Mouse (Mus musculus) myocyte (in vitro differentiated cells): Measurements from ENCODE around the gene Cp. TPM values are rescaled to one million over a fixed set of nuclear protein-coding genes. Genes with fewer than 3 reads are reported as not detected.

ENCODE experiments used
- H3K27me3 ChIP-seq: one replicate; pipeline ENCODE4 v1.6.1; 2011; ENCODE audit not compliant: control insufficient read depth, insufficient read depth, insufficient read length
- H3K36me3 ChIP-seq: one replicate; pipeline ENCODE4 v1.6.1; 2011; ENCODE audit not compliant: control insufficient read depth, insufficient read depth
- H3K4me2 ChIP-seq: one replicate; pipeline ENCODE4 v1.6.1; 2011; ENCODE audit warnings: low read depth, control low read depth
- H3K4me3 ChIP-seq: one replicate; pipeline ENCODE4 v1.5.1; 2011; ENCODE audit warnings: mild to moderate bottlenecking, control low read depth, moderate library complexity
- H3K79me2 ChIP-seq: one replicate; pipeline ENCODE4 v1.6.1; 2011; ENCODE audit not compliant: control insufficient read depth, insufficient read depth
- H3ac ChIP-seq: one replicate; pipeline ENCODE4 v1.6.1; 2011; ENCODE audit not compliant: control insufficient read depth, insufficient read length
- CEBPB ChIP-seq: IDR thresholded peaks from 2 replicates; pipeline ENCODE4 v1.6.1; 2011; ENCODE audit warnings: mild to moderate bottlenecking, moderate library complexity; ENCODE audit not compliant: poor library complexity, insufficient read depth, severe bottlenecking
- E2F4 ChIP-seq: IDR thresholded peaks from one replicate; pipeline ENCODE4 v1.6.1; 2011; ENCODE audit warnings: mild to moderate bottlenecking, control low read depth, moderate library complexity; ENCODE audit not compliant: insufficient read depth
- MAX ChIP-seq: IDR thresholded peaks from one replicate; pipeline ENCODE4 v1.6.1; 2011; ENCODE audit warnings: low read depth, mild to moderate bottlenecking, control low read depth
- MYOD1 ChIP-seq, 3 experiments: IDR thresholded peaks; one replicate each; pipeline ENCODE4 v1.6.1; 2011; ENCODE audit warnings: control low read depth in 2 of 3, low read depth in 2 of 3, mild to moderate bottlenecking in 2 of 3, moderate library complexity in 1 of 3; ENCODE audit not compliant: insufficient read length in 2 of 3, control insufficient read depth in 1 of 3
- MYOG ChIP-seq, 3 experiments: IDR thresholded peaks; one replicate each; pipeline ENCODE4 v1.6.1; 2011; ENCODE audit warnings: control low read depth in 2 of 3, low read depth in 2 of 3, mild to moderate bottlenecking in 2 of 3; ENCODE audit not compliant: insufficient read length in 2 of 3, control insufficient read depth in 1 of 3, insufficient read depth in 1 of 3
- POLR2A ChIP-seq: IDR thresholded peaks from one replicate; pipeline ENCODE4 v1.6.1; 2011; ENCODE audit warnings: low read depth, mild to moderate bottlenecking, control low read depth, moderate library complexity; ENCODE audit not compliant: insufficient read length
- POLR2AphosphoS2 ChIP-seq: IDR thresholded peaks from one replicate; pipeline ENCODE4 v1.6.1; 2011; ENCODE audit warnings: low read depth, control low read depth; ENCODE audit not compliant: insufficient read length
- REST ChIP-seq: IDR thresholded peaks from one replicate; pipeline ENCODE4 v1.6.1; 2011; ENCODE audit warnings: mild to moderate bottlenecking, control low read depth, moderate library complexity; ENCODE audit not compliant: insufficient read depth, insufficient read length
- SRF ChIP-seq: IDR thresholded peaks from one replicate; pipeline ENCODE4 v1.6.1; 2011; ENCODE audit warnings: low read depth; ENCODE audit not compliant: control insufficient read depth, insufficient read length
- TCF12 ChIP-seq: IDR thresholded peaks from one replicate; pipeline ENCODE4 v1.6.1; 2011; ENCODE audit warnings: mild to moderate bottlenecking, control low read depth; ENCODE audit not compliant: poor library complexity, insufficient read depth, severe bottlenecking
- TCF3 ChIP-seq: IDR thresholded peaks from one replicate; pipeline ENCODE4 v1.6.1; 2011; ENCODE audit warnings: low read depth, control low read depth; ENCODE audit not compliant: insufficient read length
- USF1 ChIP-seq: IDR thresholded peaks from one replicate; pipeline ENCODE4 v1.6.1; 2011; ENCODE audit warnings: low read depth, mild to moderate bottlenecking, control low read depth, moderate library complexity
- polyA plus RNA-seq: library from polyadenylated mRNA; unstranded; fragments of >200 nt; fragmentation: generic; extraction: Trizol; gene quantifications from one replicate; pipeline ENCODE4 v1.2.1, GENCODE M21; 2012; ENCODE audit warnings: missing spikeins

Gene Cp
- polyA plus RNA-seq, 1 experiment: 3.7 TPM

DNA sequence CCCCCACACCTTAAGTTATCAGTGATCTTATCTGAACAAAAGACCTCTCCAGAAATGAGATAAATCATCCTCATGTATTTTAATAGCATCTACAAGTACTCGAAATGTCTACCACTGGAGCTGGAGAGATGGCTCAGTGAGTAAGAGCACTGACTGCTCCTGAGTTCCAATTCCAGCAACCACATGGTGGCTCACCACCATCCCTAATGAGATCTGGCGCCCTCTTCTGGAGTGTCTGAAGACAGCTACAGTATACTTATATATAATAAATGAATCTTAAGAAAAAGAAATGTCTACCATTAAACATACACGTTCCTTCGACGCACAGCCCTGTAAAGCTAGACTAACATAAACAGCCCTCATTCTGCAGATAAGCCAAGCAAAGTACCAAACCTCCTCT is 45.9 kb downstream of the Cp start:
- TF ChIP-seq CEBPB (no peak), TCF3 (no peak), TCF12 (no peak), POLR2AphosphoS2 (no peak), E2F4 (no peak), MAX (no peak), REST (no peak), MYOG (IDR thresholded peaks at IDR 0.05; ENCODE audit: control insufficient read depth in 1 of 3, insufficient read depth in 1 of 3, insufficient read length in 2 of 3, low read depth in 2 of 3) (no peak), POLR2A (no peak), MYOD1 (IDR thresholded peaks at IDR 0.05; ENCODE audit: control insufficient read depth in 1 of 3, insufficient read length in 2 of 3, low read depth in 2 of 3) (no peak), USF1 (no peak), SRF (no peak)
- Histone ChIP-seq H3K27me3 (no peaks in the 10 kb centered on the region), H3K36me3 (peaks cover 11% of the 10 kb centered on the region), H3K4me3 (no peak overlapping the region), H3ac (no peak overlapping the region), H3K79me2 (no peaks in the 10 kb centered on the region), H3K4me2 (no peak overlapping the region)

DNA sequence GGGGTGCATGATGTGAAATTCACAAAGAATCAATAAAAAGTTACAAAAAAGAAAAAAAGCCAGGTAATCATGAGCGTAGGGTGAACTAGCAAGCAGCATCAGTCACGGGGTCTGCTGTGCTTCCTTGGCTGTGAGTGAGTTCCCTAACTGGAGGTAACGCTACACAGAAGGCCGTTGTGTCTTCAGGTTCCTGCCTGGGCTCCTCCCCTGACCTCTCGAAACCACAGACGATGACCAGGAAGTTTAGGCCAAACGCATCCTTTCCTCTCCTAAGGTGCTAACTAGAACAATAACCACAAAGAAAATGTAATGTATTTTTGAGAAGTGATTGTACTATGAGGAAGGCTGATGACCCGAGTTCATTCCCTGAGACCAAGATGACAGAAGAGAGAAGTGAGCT is 47.6 kb downstream of the Cp start:
- H3K4me3 ChIP-seq: no peak overlapping the region
- H3K36me3 ChIP-seq: peaks cover 6% of the 10 kb centered on the region
- no peaks in the 10 kb centered on the region for H3K27me3 ChIP-seq
- no peak overlapping the region for H3K4me2 ChIP-seq
- H3ac ChIP-seq: no peak overlapping the region
- TF ChIP-seq USF1: no peak
- TF ChIP-seq MAX: no peak
- TF ChIP-seq MYOG (IDR thresholded peaks at IDR 0.05; ENCODE audit: control insufficient read depth in 1 of 3, insufficient read depth in 1 of 3, insufficient read length in 2 of 3, low read depth in 2 of 3): no peak
- TF ChIP-seq SRF: no peak
- TF ChIP-seq REST: no peak
- TF ChIP-seq MYOD1 (IDR thresholded peaks at IDR 0.05; ENCODE audit: control insufficient read depth in 1 of 3, insufficient read length in 2 of 3, low read depth in 2 of 3): no peak
- TF ChIP-seq E2F4: no peak
- TF ChIP-seq TCF3: no peak
- TF ChIP-seq CEBPB: no peak
- TF ChIP-seq TCF12: no peak
- TF ChIP-seq POLR2AphosphoS2: no peak
- no peak for TF ChIP-seq POLR2A
- no peaks in the 10 kb centered on the region for H3K79me2 ChIP-seq

DNA sequence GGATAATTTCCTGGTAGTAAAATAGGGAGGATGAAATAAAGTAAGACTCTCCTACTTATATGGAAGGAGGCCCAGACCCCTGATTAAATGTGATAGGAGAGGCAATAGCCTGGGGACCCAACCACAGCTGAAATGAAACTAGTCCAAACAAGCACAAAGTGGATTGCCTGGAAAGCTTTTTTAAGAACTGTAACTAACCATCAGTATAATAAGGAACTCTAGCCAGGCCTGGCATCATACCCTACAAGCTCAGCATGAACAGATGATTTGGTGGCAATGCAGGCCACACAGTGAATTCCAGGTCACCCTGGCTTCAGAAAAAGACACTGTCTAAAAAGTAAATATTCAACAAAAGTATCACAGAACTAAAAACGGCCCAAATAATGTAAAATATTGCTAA is 48.8 kb downstream of the Cp start:
- Histone ChIP-seq H3K4me2 (no peak overlapping the region), H3K36me3 (peaks cover 5% of the 10 kb centered on the region)

DNA sequence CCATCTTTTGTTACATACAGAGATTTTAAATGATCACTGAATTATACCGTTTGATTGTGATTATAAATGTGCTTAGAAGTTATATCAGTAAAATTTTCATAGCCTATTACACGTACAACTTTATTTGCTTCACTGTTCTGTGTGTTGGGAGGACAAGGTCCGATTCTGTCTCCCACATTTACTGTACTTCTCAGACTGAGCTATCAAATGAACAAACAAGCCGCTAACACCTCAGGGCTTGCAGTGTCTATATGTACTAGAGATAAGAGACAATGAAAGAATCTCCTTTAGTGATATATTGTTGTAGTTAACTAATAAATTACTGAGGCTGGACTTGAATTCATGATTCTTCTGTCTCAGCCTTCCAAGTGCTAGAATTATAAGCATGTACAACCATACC is 50.4 kb downstream of the Cp start:
- Histone ChIP-seq H3K27me3 (no peaks in the 10 kb centered on the region), H3K4me3 (no peak overlapping the region), H3K4me2 (no peak overlapping the region), H3K79me2 (no peaks in the 10 kb centered on the region), H3ac (no peak overlapping the region), H3K36me3 (peaks cover 8% of the 10 kb centered on the region)
- TF ChIP-seq TCF12 (no peak), POLR2AphosphoS2 (no peak), MYOG (IDR thresholded peaks at IDR 0.05; ENCODE audit: control insufficient read depth in 1 of 3, insufficient read depth in 1 of 3, insufficient read length in 2 of 3, low read depth in 2 of 3) (no peak), SRF (no peak), MYOD1 (IDR thresholded peaks at IDR 0.05; ENCODE audit: control insufficient read depth in 1 of 3, insufficient read length in 2 of 3, low read depth in 2 of 3) (no peak), MAX (no peak), USF1 (no peak), TCF3 (no peak), POLR2A (no peak), REST (no peak), CEBPB (no peak), E2F4 (no peak)

More for the DNA sequence above, 48.8 kb downstream of the Cp start:
- no peaks in the 10 kb centered on the region for H3K27me3 ChIP-seq
- H3K79me2 ChIP-seq: no peaks in the 10 kb centered on the region
- no peak overlapping the region for H3K4me3 ChIP-seq
- TF ChIP-seq MAX (no peak), POLR2A (no peak), MYOG (IDR thresholded peaks at IDR 0.05; ENCODE audit: control insufficient read depth in 1 of 3, insufficient read depth in 1 of 3, insufficient read length in 2 of 3, low read depth in 2 of 3) (no peak), TCF12 (no peak), MYOD1 (IDR thresholded peaks at IDR 0.05; ENCODE audit: control insufficient read depth in 1 of 3, insufficient read length in 2 of 3, low read depth in 2 of 3) (no peak), CEBPB (no peak), REST (no peak), USF1 (no peak)
- H3ac ChIP-seq: no peak overlapping the region

DNA sequence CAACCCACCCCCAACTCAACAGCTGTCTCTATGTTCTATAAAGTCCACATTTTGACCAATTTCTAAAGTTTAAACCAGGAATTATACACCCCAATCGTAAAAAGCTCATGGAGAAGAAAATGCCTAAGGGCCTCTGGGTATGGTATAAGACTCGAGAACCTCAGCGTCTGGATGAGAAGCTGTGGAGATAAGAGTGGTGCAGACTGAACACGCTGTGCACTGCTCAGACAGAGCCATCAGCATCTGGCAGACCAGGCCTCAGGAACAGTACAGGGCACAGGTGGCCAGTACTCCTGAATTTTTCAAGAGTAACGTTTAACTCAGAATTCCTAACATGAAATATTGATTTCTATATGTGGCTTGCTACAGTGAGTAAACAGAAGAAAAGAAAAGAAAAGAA is 50.9 kb downstream of the Cp start:
- H3K79me2 ChIP-seq: no peaks in the 10 kb centered on the region
- H3K36me3 ChIP-seq: peaks cover 12% of the 10 kb centered on the region
- no peaks in the 10 kb centered on the region for H3K27me3 ChIP-seq
- no peak overlapping the region for H3ac ChIP-seq
- no peak overlapping the region for H3K4me2 ChIP-seq
- H3K4me3 ChIP-seq: no peak overlapping the region
- TF ChIP-seq TCF12: no peak
- no peak for TF ChIP-seq REST
- TF ChIP-seq CEBPB: no peak
- TF ChIP-seq E2F4: no peak
- no peak for TF ChIP-seq SRF
- TF ChIP-seq MAX: no peak
